Mouse (Mus musculus): ENCODE data around the gene Mmp12. TPM values are rescaled to one million over a fixed set of nuclear protein-coding genes. Genes with fewer than 3 reads are reported as not detected.

Mmp12 gene
- total RNA-seq (2023) = 2.4 TPM

DNA sequence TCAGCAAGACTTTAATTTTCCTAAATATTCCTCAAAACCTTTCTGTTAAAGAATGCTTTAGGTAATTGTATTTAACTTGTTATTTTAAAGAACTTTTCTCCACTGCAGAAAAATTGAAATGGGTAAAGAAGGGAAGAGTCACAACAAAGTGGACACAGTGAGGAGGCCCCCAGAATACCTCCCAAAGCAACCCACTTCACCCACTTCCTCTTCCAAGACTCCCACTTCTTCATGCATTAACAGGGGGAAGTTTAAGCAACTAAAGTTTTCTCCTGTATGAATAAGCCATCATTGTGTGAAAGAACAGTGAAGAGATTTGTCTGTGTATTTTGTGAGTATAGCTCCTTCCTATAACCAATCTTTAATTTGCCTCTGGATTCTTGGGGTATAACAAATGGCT, at the start of gene Mmp12:
Gene Mmp12, plus strand, starts transcription at position 275 of the 400 bp plus-strand sequence.

GRCm38 (mm10) chr9:7387947-7388346, 43.8 kb downstream of the Mmp12 start, which contains the start of gene Mmp1b:
Gene Mmp1b, minus strand, starts transcription at chr9:7388047.

Other genes with a start within 250 kb of the Mmp12 start
- 5.4 TPM for gene Dync2h1, start 159.9 kb upstream of the Mmp12 start, total RNA-seq (2023)
- gene Dcun1d5, start 159.9 kb upstream of the Mmp12 start, total RNA-seq (2023) = 69.1 TPM
- gene Mmp13, start 71.9 kb upstream of the Mmp12 start, total RNA-seq (2023) = not detected
- not detected for gene Mmp1b, start 43.7 kb downstream of the Mmp12 start, total RNA-seq (2023)
- gene Mmp3, start 101.4 kb downstream of the Mmp12 start, total RNA-seq (2023) = not detected
- not detected for gene Mmp10, start 158.0 kb downstream of the Mmp12 start, total RNA-seq (2023)
- 0.28 TPM for gene Mmp8, start 214.1 kb downstream of the Mmp12 start, total RNA-seq (2023)
- gene Mmp27, start 227.0 kb downstream of the Mmp12 start, total RNA-seq (2023) = not detected

All from CD8-positive naive resting alpha-beta T cell, adult 57 days (primary cell).